Mouse (Mus musculus): ENCODE data around the gene Gins2. TPM values are rescaled to one million over a fixed set of nuclear protein-coding genes. Genes with fewer than 3 reads are reported as not detected.

Gins2 gene
- total RNA-seq, 2 experiments from 2014 or later: 23.2 to 28.3 TPM

DNA sequence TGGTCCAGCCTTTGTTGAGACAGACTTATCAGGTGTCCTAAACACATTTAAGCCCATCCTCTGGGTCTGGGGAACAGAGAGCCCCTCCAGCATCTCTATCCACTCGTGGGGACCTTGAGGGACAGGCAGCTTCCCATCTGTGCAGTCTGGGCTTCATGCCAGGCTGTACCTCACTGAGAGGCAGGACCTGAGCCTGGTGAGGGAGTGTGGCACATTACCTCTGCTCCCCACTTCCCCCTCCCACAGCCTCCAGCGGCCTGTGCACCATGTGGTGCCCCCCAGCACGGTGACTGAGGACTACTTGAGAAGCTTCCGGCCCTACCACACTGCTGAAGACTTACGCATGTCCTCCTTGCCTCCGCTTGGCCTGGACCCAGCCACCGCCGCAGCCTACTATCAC is 22.4 kb downstream of the Gins2 start:
- ATAC-seq (ENCODE audit: poor library complexity, severe bottlenecking): no peak

DNA sequence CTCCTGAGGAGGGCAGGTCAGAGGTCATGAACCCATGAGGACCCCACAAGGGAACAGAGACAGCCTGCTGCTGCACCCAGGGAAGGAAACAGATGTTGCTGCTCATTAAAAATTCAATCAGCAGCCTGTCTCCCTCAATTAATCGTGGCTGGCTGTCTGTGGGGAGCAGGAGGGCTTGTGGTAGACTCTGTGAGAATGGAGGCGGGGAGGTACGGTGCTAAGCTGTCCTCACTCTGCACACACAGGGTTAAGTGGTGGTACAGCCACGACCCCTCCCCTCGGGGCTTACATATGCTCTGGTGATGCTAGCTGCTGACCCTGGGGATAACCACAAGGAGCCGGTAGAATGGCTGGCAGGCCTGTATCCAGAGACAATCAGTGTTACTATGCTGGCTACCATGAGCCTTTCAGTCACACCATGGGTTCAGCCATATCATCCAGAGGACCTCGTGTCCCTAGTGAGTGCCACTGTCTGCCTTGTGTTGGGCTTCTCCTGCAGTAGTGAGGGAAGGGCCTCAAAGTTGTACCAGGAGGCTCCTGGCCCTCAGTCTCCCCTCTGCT is 23.9 kb downstream of the Gins2 start:
- no peak for ATAC-seq (ENCODE audit: poor library complexity, severe bottlenecking)

DNA sequence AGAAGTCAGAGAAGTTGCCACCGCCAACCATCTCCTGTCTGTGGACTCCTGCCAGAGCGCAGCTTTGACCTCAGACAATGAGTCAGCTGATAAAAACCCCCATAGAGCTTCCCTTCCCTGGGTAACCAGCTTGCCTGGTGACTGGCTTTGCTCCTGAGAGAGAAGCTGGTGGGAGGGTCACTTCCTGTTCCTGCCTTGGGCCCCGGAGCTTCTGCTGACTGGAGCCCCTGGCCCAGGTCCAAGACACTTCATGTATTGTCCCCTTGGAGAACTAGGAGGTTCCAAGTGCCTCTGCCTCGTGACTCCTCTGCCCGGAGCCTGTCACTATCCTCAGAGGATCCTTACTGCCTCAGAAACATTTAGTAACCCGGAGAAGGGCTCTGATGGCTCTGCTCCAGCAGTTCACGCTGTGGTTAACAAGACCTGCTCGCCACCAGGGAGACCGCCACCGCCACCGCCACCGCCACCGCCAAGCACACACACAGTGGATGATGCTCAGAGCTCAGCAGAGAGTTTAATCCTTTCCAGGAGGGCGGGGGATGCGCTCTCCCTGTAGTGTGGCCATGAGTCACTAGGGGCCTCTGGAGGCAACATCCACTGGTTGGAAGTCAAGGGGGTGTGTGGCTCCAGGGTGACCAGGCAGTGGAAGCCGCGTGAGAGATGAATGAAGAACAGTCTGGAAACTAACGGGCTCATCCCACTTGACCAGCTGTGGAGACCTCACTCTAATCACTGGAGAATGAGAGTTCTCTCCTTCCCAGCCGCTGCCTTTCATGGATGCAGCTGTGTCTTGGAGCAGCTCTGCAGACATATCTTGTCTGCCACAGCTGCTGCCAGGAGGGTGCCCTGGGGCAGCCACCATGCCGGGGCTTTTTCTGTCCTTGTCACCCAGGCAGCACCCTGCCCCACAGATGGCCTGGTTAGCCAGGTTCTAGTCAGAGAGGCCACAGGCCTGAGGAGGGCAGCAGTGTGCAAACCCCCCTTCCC is 25.0 kb downstream of the Gins2 start:
- ATAC-seq (ENCODE audit: poor library complexity, severe bottlenecking): peak; percentile 92

DNA sequence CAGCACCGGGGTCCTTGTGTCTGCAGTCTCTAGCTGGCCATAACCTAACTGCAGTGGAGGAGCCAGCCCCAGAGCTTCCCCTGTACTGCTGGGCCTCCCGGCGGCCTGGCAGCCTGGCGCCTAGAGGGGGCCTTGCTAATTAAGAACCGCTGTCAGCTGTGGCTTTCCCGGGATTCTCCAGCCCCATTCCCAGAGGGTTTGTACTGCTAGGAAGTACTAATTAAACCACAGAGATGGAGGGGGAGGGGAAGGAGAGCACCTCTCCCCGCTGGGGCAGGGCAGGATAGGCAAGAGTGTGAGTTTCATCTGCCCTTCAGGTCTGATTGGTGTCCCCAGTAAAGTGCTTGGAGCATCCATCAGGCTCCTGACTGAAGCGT is 25.8 kb downstream of the Gins2 start:
- peak; percentile 13; the same call in 1 of the 2 replicates for ATAC-seq (ENCODE audit: poor library complexity, severe bottlenecking)

DNA sequence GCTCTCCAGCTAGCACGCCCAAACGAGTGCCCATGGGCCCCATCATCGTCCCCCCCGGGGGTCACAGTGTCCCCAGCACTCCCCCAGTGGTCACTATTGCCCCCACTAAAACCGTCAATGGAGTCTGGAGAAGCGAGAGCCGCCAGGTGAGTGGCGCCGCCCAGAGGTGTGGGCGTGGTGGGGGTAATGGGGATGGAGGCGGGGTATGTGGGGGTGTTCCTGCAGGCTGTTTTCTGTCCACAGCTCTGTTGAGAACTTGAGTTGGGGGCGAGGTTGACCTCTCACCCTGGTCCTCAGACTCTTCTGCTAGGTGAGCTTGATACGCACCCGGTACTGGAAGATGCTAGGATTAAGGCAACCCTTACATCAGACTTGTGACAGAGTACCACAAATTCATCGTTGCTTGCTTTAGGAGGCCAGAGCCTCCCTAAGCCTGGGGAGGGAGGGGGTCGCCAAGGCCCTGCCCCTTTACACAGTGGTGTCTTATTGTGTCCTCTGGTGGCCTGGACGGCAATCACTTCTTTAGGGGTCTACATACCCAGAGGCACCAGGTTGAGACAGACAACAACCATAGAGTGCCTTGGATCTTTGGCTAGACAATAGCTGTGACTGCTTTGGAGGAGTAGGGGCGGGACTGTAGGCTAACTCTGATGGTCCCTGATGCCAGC is 26.3 kb downstream of the Gins2 start:
- no peak for ATAC-seq (ENCODE audit: poor library complexity, severe bottlenecking)

DNA sequence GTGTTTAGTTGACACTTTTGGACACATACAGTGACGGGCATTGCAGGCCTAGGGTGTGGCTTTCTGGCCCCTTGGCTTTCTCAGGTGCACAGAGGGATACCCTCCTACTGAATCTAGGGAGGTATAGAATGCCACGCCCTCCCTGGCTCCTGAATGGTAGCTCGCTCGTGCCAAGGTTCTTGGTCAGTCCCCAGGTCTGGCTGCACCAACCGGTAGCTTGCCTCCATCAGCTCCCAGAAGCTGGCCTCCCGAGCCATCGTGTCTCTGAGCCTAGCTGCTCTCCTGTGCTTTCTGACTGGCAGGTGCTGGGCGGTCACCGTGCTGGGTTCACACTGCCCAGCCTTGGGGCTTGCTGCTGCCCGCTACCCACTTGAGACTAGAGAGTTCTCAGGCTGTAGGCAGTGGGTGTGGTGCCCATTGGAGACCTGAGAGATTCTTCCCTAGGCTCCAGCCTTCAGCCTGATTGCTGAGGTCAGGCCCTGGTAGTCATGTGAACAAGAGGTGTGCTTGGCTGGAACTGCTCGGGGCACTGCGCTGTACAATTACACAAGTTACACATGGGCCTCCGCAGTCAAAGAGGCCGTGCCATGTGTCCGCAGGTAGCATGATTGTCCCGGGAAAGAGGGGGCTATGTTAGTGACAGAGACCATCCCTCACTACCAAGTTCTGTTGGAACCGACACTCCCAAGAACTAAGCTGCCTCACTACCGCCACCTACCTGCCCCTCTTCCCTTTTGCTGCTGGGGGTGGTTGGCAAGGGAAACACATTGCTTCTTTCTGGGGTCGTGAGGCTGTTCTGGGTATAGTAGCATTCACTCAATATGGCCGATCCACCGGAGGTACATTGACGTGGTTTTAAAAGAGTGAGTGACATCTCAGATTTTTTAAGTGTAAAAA is 27.3 kb downstream of the Gins2 start:
- no peak for ATAC-seq (ENCODE audit: poor library complexity, severe bottlenecking)

DNA sequence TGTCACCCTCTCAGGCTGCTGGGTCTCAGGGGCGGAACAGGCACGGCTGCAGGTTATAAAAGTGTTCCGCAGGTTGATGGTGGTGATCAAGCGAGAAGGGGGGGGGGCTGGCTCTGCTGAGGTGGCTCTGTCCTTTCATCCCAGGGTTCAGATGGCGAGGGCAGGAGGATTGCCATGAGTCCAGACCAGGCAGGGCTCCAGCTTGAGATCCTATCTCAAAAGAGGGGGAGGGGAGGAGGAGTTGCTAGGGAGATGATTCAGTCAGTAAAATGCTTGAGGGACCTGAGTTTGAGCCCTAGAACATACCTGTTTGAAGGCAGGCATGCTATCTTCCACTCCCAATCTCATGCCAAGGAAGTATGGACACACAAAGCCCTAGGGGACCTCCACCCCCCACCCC is 28.6 kb downstream of the Gins2 start:
- no peak for ATAC-seq (ENCODE audit: poor library complexity, severe bottlenecking)

DNA sequence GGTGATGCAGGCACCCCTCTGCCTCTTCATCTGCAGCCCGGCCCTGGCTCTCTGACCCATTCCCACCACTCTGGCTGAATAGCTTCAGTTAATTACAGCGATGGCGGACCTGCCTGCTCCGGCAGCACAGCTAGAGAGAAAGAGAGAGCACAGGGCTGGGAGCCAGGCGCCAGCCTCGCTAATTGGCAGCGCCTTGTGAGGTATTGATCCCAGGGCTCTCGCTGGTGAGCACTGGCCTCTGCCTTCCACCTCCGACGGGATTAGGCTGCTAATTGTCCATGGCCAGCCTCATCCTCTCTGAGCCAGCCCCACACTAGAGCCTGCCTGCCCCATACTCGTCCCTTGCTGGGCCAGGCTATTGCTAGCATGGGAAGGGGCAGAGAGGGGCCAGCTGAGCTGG is 29.4 kb downstream of the Gins2 start:
- no peak for ATAC-seq (ENCODE audit: poor library complexity, severe bottlenecking)

DNA sequence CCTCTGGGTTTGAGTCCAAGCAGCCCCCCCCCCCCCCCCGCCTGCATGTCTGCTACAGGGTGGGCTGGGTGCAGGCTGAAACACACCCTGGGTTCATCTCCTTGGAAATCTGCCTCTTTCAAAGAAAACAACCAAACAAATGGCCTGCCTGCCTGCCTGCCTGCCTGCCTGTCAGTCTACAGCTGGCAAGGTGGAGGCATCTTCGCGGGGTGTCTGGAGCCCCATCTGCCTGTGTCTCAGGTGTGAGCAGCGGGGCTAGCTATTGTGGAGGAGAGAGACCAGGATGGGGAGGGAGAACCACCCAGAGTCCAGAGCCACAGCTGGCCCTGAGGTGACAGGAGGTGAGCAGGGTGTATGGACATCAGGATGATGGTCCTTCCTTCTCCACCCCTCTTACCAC is 30.9 kb downstream of the Gins2 start:
- ATAC-seq (ENCODE audit: poor library complexity, severe bottlenecking): no peak

DNA sequence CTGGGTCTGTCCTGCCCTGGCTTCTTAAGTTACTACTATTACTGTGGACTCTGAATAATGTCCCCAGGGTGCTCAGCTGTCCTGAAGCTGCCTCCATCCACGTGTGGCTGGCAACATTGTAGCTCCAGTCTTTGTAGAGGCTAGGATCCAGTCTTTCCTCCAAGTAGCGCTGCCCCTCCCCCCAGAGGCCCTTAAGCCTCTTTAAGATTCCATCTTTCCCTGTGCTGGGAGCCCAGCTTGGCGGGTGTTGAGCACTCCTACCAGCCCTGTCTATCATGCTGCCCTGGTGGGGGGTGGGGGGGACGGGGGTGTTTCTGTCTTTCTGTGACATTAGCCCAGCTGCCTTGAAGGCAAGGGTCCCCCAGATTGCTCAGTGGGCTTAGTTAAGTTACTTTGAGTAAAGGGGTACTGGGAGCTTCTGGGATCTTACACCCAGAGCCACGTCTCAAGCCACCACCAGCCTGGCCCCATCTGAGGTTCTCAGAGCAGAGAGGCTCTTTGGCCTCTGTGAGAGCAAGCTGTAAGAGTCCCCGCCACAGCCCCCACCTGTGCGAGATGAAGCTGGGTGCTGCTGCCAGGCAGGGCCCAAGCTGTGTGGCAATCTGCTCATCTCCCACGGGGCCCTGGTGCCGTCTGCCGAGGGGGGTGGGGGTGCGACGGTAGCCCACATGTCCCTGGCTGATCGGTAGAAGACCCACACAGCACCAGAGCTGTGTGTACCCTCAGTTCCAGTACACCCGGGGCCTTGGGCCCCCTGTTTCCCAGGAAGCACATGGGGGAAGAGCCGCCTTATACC is 31.7 kb downstream of the Gins2 start:
- ATAC-seq (ENCODE audit: poor library complexity, severe bottlenecking): no peak

DNA sequence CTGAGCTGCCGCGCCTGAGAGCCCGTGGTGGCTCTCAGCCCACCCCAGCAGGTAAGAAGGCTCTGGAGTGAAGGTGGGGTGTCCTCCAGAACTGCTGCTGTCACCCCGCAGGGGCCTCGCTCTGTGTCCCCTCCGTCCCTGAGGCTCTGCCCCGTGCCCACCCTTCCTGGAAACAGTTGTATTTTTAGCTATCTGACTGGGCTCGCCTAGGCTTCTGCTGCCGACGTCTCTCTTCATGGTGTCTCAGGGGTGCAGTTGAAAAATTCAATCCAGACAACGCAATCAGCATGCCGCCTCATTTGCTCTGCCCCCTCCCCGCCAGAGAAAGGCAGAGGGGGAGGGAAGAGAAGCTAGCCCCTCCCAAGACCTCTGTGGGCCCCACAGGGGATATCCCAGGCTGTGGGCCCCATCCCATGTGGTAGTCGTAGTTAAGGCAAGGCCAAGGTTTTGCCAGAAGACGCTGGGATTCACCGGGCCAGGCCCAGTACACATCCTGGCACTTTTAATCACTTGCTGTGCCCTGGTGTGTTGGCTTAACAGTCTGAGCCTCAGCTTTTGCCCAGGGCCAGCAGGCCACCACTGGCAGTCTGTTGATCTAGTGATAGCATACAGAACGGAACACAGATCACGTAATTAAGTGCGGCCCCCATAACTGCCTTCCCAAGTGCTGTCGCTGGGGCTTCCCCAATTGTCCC is 32.8 kb downstream of the Gins2 start:
- no peak for ATAC-seq (ENCODE audit: poor library complexity, severe bottlenecking)

DNA sequence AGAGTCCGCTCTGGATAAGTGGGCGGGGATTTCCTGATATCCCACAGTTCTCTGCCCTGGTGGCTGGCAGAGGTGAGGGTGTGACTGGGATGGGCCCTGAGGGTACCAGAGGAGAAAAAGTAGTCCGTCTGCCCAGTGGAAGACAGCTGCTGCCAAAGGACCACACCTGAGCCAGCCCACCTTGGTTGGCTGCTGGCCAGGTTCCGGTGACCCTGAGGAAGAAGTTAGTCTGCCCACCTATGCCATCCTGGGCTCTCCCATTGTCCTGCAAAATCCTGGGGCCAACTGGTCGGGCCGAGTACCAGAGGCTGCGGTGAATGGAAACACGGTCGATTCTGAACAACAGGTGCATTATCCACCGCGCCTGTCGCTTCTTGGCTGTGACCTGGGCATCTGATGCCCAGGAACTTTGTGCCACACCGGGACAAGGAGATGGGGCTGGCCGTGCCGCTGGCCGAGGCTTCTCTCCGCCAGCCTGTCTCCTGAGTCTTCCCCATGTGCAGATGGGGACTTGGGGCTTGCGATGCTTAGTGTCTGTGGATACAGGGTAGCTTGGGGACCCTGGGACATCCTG is 34.6 kb downstream of the Gins2 start:
- no peak for ATAC-seq (ENCODE audit: poor library complexity, severe bottlenecking)

DNA sequence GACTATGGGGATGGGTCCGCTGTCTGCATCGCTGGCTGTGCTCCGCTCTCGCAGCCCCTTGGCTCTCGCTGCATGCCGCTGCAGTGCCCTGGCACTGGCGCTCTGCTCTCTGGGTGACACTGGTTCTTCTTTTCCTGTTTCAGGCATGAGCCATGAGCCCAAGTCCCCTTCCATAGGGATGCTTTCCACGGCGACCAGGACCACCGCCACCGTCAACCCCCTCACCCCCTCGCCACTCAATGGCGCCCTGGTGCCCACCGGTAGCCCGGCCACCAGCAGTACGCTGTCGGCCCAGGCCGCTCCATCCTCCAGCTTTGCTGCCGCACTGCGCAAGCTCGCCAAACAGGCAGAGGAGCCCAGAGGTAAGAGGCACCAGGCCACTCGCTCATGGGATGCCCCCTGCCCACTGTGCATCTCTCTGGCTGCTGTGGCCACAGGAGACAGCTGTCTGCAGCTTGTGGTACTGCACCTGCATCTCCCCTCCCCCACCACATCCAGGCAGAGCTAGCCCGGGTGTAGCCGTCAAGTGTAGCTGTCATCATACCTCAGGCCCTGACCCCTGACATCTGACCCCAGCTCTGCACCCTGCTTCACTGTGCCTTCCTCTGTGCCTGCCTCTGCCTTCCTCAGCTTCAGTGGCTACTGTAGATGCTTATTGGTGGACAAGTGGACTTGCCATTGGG is 35.5 kb downstream of the Gins2 start:
- ATAC-seq (ENCODE audit: poor library complexity, severe bottlenecking): no peak

DNA sequence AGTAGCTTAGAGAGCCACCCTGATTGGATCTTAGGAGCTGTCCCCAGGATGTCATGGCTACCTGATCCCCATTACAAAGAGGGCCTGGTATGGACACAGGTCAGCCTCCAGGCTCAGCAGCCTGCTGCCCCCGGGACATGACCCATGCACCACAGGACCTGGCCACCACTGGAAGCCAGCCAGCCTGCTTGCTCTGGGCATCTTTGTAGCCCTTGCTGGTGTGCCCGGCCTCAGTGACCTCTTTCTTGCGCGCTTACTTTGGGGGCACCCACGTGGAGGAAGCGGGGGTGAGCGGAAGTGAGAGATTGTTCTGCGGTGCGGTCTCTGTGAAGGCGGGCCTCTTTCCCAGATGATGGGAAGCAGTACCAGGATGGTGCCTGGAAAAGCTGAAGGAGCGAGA is 36.6 kb downstream of the Gins2 start:
- no peak for ATAC-seq (ENCODE audit: poor library complexity, severe bottlenecking)

DNA sequence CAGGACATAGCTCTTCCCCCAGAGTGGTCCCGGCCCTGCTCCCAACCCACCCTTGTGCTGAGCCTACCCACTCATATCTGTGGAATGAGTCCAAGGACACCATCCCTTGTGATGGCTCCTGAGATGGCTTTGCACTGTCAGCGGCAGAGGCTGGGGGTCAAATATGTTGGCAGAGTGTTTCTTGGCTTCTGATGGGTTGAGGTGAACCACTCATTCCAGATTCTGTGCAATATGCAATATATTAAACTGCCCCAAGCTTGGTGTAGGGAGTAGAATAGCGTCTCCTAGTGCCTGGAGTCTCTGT is 37.5 kb downstream of the Gins2 start:
- no peak for ATAC-seq (ENCODE audit: poor library complexity, severe bottlenecking)

DNA sequence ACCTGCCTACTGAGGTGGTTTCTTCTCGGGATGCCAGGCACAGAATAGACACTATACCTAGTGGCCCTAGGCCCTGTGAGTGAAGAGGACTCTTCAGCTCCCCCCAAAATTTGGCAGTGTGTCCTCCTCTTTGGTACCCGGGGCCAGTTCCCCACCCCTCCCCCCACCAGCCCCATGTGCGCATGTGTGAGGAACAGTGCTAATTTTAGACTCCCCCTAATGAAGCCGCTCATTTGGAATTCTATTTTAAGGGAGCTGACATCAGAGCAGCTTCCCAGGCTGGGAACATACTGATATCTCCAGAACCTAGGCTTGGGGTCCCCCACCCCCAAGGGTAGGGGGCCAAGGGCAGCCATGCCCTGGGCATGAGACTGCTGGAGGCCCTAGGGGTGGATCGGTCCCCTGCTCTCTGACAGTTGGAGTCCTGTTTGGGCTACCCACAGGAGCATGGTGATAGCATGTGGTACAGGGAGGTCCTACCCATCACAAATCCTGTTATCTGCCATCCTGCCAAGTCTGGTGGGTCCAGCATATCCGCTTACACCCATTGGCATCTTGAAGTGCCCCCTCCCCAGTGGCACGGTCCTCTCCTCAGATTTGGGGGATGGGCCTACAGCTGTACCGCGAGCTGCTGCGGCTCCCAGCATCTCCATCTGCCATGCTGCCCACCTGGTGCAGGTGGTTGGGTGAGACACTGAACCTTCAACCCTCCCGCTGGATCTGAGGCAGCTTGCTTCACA is 38.0 kb downstream of the Gins2 start:
- no peak for ATAC-seq (ENCODE audit: poor library complexity, severe bottlenecking)

DNA sequence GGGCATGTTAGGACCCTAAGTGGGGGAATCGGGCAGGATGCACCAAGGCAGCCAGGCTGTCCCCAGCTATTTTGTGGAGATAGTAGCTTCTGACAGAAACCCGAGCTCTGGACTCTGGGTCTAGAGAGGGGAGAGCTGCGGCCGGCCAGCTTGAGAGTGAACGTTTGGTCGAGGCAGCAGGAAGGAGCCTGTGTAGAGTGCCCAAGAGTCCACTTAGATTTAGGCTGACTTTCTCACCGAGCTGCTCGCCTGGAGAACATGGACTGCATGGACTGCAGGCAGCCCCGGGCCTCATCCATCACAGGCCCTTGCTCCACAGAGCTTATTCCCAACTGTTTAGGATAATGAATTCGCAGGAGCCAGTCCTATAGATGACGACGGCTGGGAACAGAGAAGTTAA is 38.7 kb downstream of the Gins2 start:
- ATAC-seq (ENCODE audit: poor library complexity, severe bottlenecking): no peak

DNA sequence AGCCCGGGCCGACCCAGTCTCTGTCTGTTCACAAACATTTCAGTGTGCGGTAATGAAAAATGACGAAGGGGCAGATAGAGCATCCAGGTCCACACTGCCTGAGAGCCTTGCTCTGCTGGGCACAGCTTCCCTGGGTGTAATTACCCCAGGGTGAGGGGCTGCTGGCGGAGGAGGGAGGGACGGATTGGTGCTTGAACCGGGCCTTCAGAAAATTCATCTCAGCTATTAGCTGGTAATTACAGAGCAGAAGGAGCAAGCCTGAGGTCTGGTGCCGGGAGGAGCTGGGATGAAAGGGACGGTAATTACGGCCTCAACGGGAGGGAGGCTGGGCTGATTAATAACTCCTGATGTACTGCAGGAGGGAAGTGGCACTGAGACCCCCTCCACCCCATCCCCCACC is 39.2 kb downstream of the Gins2 start:
- ATAC-seq (ENCODE audit: poor library complexity, severe bottlenecking): no peak
